Mouse (Mus musculus) bone marrow, adult 2 months (tissue): Measurements from ENCODE around the gene Camkv.

Experiments used
- CTCF ChIP-seq: fragments of 200-500 bp; IDR thresholded peaks from 2 replicates; pipeline ENCODE4 v1.5.1; 2011; ENCODE audit warnings: low read length, control low read depth; ENCODE audit not compliant: control insufficient read depth, insufficient read depth
- POLR2A ChIP-seq: fragments of 200-500 bp; IDR thresholded peaks from 2 replicates; pipeline ENCODE4 v1.6.1; 2011; ENCODE audit warnings: low read depth, mild to moderate bottlenecking, control low read depth, low read length, borderline replicate concordance; ENCODE audit not compliant: control insufficient read depth

DNA sequence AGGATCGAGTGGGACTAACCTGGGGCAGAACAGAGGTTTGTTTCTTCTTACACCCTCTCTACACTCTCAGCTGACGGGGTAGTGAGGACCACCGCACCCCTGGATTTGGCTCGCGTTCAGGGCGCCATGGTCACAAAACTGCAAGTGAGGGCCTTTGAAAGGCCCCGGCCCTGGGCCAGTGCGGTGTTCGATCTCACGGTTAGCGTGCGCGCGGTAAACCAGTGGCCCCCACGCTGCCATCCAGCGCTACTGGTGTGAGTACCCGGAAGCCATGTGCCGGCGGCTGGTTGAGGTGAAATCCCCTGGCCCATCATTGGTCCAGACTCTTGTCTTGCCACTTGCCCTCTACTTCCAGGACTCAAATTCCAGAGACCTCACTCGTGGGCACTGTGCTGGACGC is 60.0 kb downstream of the Camkv start:
- TF ChIP-seq CTCF (no peak), POLR2A (no peak)
